Mouse (Mus musculus): ENCODE measurements around the gene Sspo. TPM values are rescaled to one million over a fixed set of nuclear protein-coding genes. Genes with fewer than 3 reads are reported as not detected.

Gene Sspo
- polyA plus RNA-seq, 1 experiment, result 2.5 TPM

GRCm38 (mm10) chr6:48466715-48467114 lies 18.7 kb downstream of the Sspo start:
- no peak overlapping the region for H3ac ChIP-seq (ENCODE audit: control insufficient read depth, insufficient read length)
- H3K4me2 ChIP-seq (ENCODE audit: low read depth), result no peak overlapping the region
- no peak overlapping the region for H3K4me3 ChIP-seq
- no peaks in the 10 kb centered on the region for H3K79me2 ChIP-seq (ENCODE audit: control insufficient read depth, insufficient read depth)
- TF ChIP-seq REST (IDR thresholded peaks at IDR 0.05; ENCODE audit: insufficient read depth, insufficient read length) (no peak), MYOD1 (IDR thresholded peaks at IDR 0.05; ENCODE audit: control insufficient read depth in 1 of 3, insufficient read length in 2 of 3, low read depth in 2 of 3) (no peak), E2F4 (IDR thresholded peaks at IDR 0.05; ENCODE audit: insufficient read depth) (no peak), TCF12 (IDR thresholded peaks at IDR 0.05; ENCODE audit: insufficient read depth, poor library complexity, severe bottlenecking) (no peak), TCF3 (IDR thresholded peaks at IDR 0.05; ENCODE audit: insufficient read length, low read depth) (no peak), POLR2A (IDR thresholded peaks at IDR 0.05; ENCODE audit: insufficient read length, low read depth) (no peak), MYOG (IDR thresholded peaks at IDR 0.05; ENCODE audit: control insufficient read depth in 1 of 3, insufficient read depth in 1 of 3, insufficient read length in 2 of 3, low read depth in 2 of 3) (no peak), MAX (IDR thresholded peaks at IDR 0.05; ENCODE audit: low read depth) (no peak), CEBPB (IDR thresholded peaks at IDR 0.05; ENCODE audit: insufficient read depth, poor library complexity, severe bottlenecking) (no peak), USF1 (IDR thresholded peaks at IDR 0.05; ENCODE audit: low read depth) (no peak), POLR2AphosphoS2 (IDR thresholded peaks at IDR 0.05; ENCODE audit: insufficient read length, low read depth) (no peak), SRF (IDR thresholded peaks at IDR 0.05; ENCODE audit: control insufficient read depth, insufficient read length, low read depth) (no peak)
- no peaks in the 10 kb centered on the region for H3K36me3 ChIP-seq (ENCODE audit: control insufficient read depth, insufficient read depth)
- H3K27me3 ChIP-seq (ENCODE audit: control insufficient read depth, insufficient read depth, insufficient read length), result peaks cover 9% of the 10 kb centered on the region

- Histone ChIP-seq H3K4me3 (no peak overlapping the region), H3K36me3 (ENCODE audit: control insufficient read depth, insufficient read depth) (no peaks in the 10 kb centered on the region), H3K27me3 (ENCODE audit: control insufficient read depth, insufficient read depth, insufficient read length) (peaks cover 10% of the 10 kb centered on the region), H3ac (ENCODE audit: control insufficient read depth, insufficient read length) (no peak overlapping the region), H3K4me2 (ENCODE audit: low read depth) (no peak overlapping the region), H3K79me2 (ENCODE audit: control insufficient read depth, insufficient read depth) (no peaks in the 10 kb centered on the region)
- TF ChIP-seq TCF12 (IDR thresholded peaks at IDR 0.05; ENCODE audit: insufficient read depth, poor library complexity, severe bottlenecking) (no peak), CEBPB (IDR thresholded peaks at IDR 0.05; ENCODE audit: insufficient read depth, poor library complexity, severe bottlenecking) (no peak), USF1 (IDR thresholded peaks at IDR 0.05; ENCODE audit: low read depth) (no peak), MAX (IDR thresholded peaks at IDR 0.05; ENCODE audit: low read depth) (no peak), POLR2AphosphoS2 (IDR thresholded peaks at IDR 0.05; ENCODE audit: insufficient read length, low read depth) (no peak), SRF (IDR thresholded peaks at IDR 0.05; ENCODE audit: control insufficient read depth, insufficient read length, low read depth) (no peak), REST (IDR thresholded peaks at IDR 0.05; ENCODE audit: insufficient read depth, insufficient read length) (no peak), POLR2A (IDR thresholded peaks at IDR 0.05; ENCODE audit: insufficient read length, low read depth) (no peak), MYOG (IDR thresholded peaks at IDR 0.05; ENCODE audit: control insufficient read depth in 1 of 3, insufficient read depth in 1 of 3, insufficient read length in 2 of 3, low read depth in 2 of 3) (no peak), MYOD1 (IDR thresholded peaks at IDR 0.05; ENCODE audit: control insufficient read depth in 1 of 3, insufficient read length in 2 of 3, low read depth in 2 of 3) (no peak), TCF3 (IDR thresholded peaks at IDR 0.05; ENCODE audit: insufficient read length, low read depth) (no peak), E2F4 (IDR thresholded peaks at IDR 0.05; ENCODE audit: insufficient read depth) (no peak)
These were observed 19.5 kb downstream of the Sspo start for GRCm38 (mm10) chr6:48467490-48467889.

- H3K36me3 ChIP-seq (ENCODE audit: control insufficient read depth, insufficient read depth), result no peaks in the 10 kb centered on the region
- no peak overlapping the region for H3K4me3 ChIP-seq
- no peaks in the 10 kb centered on the region for H3K79me2 ChIP-seq (ENCODE audit: control insufficient read depth, insufficient read depth)
- H3K4me2 ChIP-seq (ENCODE audit: low read depth), result no peak overlapping the region
- no peak for TF ChIP-seq SRF (IDR thresholded peaks at IDR 0.05; ENCODE audit: control insufficient read depth, insufficient read length, low read depth)
- TF ChIP-seq E2F4 (IDR thresholded peaks at IDR 0.05; ENCODE audit: insufficient read depth), result no peak
- TF ChIP-seq REST (IDR thresholded peaks at IDR 0.05; ENCODE audit: insufficient read depth, insufficient read length), result no peak
- TF ChIP-seq MAX (IDR thresholded peaks at IDR 0.05; ENCODE audit: low read depth), result no peak
- TF ChIP-seq MYOD1 (IDR thresholded peaks at IDR 0.05; ENCODE audit: control insufficient read depth in 1 of 3, insufficient read length in 2 of 3, low read depth in 2 of 3), result peak in 2 of 3 experiments; percentile 60 to 79
- peak in 2 of 3 experiments; percentile 54 to 56 for TF ChIP-seq MYOG (IDR thresholded peaks at IDR 0.05; ENCODE audit: control insufficient read depth in 1 of 3, insufficient read depth in 1 of 3, insufficient read length in 2 of 3, low read depth in 2 of 3)
- no peak for TF ChIP-seq TCF12 (IDR thresholded peaks at IDR 0.05; ENCODE audit: insufficient read depth, poor library complexity, severe bottlenecking)
- no peak for TF ChIP-seq TCF3 (IDR thresholded peaks at IDR 0.05; ENCODE audit: insufficient read length, low read depth)
- H3ac ChIP-seq (ENCODE audit: control insufficient read depth, insufficient read length), result no peak overlapping the region
- peaks cover 37% of the 10 kb centered on the region for H3K27me3 ChIP-seq (ENCODE audit: control insufficient read depth, insufficient read depth, insufficient read length)
These were observed 22.7 kb downstream of the Sspo start for GRCm38 (mm10) chr6:48470739-48471138.

GRCm38 (mm10) chr6:48478446-48478845 lies 30.4 kb downstream of the Sspo start:
- H3K27me3 ChIP-seq (ENCODE audit: control insufficient read depth, insufficient read depth, insufficient read length), result peaks cover 37% of the 10 kb centered on the region
- no peak for TF ChIP-seq MAX (IDR thresholded peaks at IDR 0.05; ENCODE audit: low read depth)
- no peak overlapping the region for H3K4me3 ChIP-seq
- no peak overlapping the region for H3ac ChIP-seq (ENCODE audit: control insufficient read depth, insufficient read length)
- H3K36me3 ChIP-seq (ENCODE audit: control insufficient read depth, insufficient read depth), result no peaks in the 10 kb centered on the region
- H3K79me2 ChIP-seq (ENCODE audit: control insufficient read depth, insufficient read depth), result no peaks in the 10 kb centered on the region
- no peak overlapping the region for H3K4me2 ChIP-seq (ENCODE audit: low read depth)

GRCm38 (mm10) chr6:48482501-48482900 lies 34.5 kb downstream of the Sspo start:
- H3K4me3 ChIP-seq, result no peak overlapping the region
- H3K79me2 ChIP-seq (ENCODE audit: control insufficient read depth, insufficient read depth), result no peaks in the 10 kb centered on the region
- H3K27me3 ChIP-seq (ENCODE audit: control insufficient read depth, insufficient read depth, insufficient read length), result peaks cover 10% of the 10 kb centered on the region
- H3K36me3 ChIP-seq (ENCODE audit: control insufficient read depth, insufficient read depth), result no peaks in the 10 kb centered on the region
- H3ac ChIP-seq (ENCODE audit: control insufficient read depth, insufficient read length), result no peak overlapping the region
- TF ChIP-seq MYOD1 (IDR thresholded peaks at IDR 0.05; ENCODE audit: control insufficient read depth in 1 of 3, insufficient read length in 2 of 3, low read depth in 2 of 3) (no peak), REST (IDR thresholded peaks at IDR 0.05; ENCODE audit: insufficient read depth, insufficient read length) (no peak), MYOG (IDR thresholded peaks at IDR 0.05; ENCODE audit: control insufficient read depth in 1 of 3, insufficient read depth in 1 of 3, insufficient read length in 2 of 3, low read depth in 2 of 3) (no peak), SRF (IDR thresholded peaks at IDR 0.05; ENCODE audit: control insufficient read depth, insufficient read length, low read depth) (no peak), TCF3 (IDR thresholded peaks at IDR 0.05; ENCODE audit: insufficient read length, low read depth) (no peak), USF1 (IDR thresholded peaks at IDR 0.05; ENCODE audit: low read depth) (no peak), E2F4 (IDR thresholded peaks at IDR 0.05; ENCODE audit: insufficient read depth) (no peak), POLR2A (IDR thresholded peaks at IDR 0.05; ENCODE audit: insufficient read length, low read depth) (no peak), CEBPB (IDR thresholded peaks at IDR 0.05; ENCODE audit: insufficient read depth, poor library complexity, severe bottlenecking) (no peak), MAX (IDR thresholded peaks at IDR 0.05; ENCODE audit: low read depth) (no peak), TCF12 (IDR thresholded peaks at IDR 0.05; ENCODE audit: insufficient read depth, poor library complexity, severe bottlenecking) (no peak), POLR2AphosphoS2 (IDR thresholded peaks at IDR 0.05; ENCODE audit: insufficient read length, low read depth) (no peak)
- no peak overlapping the region for H3K4me2 ChIP-seq (ENCODE audit: low read depth)
